Mouse (Mus musculus) heart, adult 11 months (tissue): ENCODE data around the gene Tmem59l.
A peak's percentile ranks its signal among the peaks of the same experiment; 100 is the strongest.

Source experiments
- DNase-seq: peaks from one replicate; pipeline ENCODE4 v3.0.0; 2022

Tmem59l gene

DNA sequence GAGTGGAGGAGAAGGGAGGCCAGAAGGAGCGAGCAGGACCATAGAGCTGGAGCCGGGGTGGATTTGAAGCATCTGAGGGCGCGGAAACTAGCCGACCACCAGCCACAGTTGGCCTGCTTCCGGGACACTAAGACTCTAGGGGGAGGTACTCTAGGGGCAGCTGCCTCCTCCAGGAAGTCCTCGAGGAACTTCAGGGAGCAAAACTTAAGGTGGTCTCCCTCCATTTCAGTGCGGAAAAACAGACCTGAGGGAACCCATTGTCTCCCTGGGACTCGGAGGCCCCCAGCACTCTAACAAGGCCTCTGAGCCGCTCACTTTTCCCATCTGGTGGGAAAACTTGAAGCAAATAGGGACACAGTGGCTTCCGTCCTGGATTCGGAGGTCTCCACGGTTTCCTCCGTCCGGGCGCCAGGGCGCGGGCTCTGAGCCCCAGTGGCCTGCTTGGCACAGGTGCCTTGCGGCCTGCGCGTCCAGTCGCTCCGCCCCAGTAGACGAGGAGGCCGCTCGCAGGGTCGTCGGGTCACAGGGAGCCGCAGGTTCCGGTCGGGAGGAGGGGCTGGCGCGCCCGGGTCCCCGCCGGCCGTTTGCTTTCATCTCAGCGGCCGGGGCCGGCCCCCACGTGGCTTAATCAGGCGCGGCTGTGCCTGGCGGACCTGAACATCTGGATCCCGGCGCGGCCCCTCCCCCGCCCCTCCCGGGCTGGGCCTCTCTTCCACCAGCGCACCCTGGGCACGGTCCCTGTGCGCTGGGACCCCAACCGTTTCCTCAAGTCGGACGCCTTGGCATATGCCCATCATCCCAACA, 1.0 kb upstream of the Tmem59l start:
- no peak for DNase-seq

DNA sequence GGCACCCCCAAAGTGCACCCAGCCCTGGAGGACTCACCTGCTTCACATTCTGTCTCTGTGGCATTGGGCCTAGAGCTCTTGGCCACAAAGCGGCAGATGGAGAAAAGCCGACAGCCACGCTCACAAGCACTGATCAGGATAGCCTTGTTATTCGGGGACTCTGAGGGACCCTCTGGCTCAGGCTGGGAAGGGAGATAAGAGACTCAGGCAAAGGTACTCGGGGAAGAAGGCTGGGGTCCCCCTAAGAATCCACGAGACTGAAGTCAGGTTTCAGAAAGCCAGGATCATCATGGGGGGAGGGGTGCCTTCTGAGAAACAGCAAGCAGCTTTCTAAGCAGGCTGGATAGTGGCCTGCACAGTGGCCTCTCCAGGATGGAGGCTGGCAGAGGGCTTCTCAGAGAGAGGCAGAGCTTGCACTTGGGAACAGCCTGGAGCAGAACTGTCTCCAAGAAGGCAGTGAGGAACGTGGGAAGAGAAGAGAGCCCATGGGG, 922 bp downstream of the Tmem59l start:
- DNase-seq: no peak

DNA sequence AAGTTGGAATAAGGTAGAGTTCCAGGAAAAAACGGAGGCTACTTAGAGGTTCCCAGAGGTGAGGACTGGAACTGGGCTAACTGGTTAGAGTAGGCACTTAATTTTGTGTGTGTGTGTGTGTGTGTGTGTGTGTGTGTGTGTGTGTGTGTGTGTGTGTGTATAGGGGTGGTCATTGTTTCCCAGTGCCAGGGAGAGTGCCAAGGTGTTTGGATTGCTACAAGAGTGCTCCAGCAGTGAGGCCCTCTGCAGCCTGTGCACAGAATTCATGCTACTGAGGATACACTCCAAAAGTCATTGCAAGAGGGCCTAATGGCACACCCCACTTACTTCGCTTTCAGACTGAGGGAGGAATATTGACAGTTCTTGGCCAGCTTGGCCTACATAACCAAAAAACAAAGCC, 4.2 kb downstream of the Tmem59l start:
- DNase-seq: no peak

DNA sequence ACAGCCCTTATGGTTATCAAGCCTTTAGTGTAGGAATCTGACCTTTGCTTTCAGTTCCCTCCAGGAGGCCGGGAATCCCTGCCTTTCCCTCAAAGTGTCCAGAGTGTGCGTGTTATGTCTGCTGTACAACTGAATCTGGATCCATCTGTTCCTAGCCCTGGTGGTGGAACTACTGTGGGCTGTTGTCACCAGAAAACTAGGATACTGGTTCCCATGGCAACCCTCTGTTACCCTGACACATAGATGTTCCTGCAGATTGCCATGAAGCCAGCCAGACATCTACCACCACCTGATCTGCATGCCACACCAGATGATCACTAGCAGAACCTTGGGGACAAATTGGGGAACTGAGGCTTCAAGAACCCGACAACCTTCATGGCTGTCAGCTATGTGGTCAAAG, 5.2 kb downstream of the Tmem59l start:
- DNase-seq: no peak

DNA sequence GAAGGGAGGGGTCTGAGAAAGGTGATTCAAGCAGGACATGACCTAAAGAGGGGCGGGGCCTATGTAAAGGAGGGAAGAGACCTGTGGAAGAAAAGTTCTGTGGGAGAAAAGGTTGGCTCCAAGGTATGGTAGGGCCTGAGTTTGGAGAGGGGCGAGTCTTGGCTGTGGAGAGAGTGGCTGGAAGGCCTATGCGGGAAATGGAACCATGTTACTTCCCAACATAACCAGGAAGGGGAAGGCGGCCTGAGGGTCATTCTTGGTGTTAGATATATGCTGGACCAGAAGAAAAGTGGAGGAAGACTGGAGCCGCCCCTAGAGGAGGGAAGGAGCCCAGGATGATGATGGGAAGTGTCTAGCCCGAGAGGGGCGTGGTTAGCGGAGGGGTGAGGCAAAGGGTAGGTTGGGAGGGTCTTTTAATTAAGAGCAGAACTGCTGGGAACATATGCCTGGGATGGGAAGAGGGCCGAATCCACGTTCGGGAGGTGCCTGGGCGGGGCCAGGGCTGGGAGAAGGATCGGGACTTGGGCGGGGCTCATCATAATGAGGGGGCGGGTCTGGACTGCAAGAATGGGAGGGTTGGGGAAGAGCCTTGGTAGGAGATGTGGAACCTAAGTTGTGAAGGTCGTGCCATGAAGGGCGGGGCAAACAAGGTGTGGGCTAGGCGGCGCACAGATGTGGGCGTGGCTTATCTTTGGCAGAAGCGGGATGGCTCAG, 9.7 kb downstream of the Tmem59l start:
- peak; percentile 93 for DNase-seq

DNA sequence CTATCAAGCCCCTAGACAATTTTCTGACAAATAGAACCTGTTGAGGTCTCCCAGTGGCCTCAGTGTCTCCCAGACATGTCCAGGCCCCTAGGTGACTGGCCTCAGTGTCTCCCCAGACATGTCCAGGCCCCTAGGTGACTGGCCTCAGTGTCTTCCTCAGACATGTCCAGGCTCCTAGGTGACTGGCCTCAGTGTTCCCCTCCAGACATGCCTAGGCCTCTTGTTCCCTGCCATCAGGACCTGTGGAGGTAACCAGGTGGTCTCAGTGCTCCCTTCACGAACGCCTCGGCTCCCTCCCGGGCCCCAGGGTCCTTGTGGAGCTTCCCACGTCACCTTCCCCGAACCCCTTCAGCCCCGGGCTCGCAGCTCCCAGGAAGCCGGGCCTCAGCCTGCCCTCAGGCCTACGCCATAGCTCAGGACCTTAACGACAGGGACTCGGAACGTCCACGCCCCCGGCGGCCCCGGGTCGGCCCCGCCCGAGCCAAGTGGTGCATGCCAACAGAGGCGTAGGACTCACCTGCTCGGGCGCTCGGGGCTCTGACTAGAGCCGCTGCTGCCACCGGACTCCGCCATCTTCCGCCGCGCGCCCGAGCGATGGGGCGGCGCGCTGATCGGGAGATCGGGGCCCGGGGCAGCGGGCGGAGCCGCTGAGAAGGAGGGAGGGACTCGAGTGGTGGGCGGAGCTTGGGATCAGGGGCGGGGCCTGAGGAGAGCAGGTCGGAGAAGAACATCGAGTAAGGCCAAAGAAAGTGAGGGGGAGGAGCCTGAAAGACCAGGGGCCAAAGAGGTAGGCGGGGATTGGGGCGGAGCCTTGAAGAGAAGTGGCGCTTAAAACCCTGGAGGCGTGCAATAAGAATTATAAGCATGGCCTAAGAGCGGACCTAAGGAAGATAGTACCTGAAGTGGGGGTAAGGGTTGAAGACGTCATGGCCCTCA, 10.6 kb downstream of the Tmem59l start, which contains the start of gene Klhl26:
Gene Klhl26, minus strand, starts transcription at position 636 of the 936 bp plus-strand sequence.
- peak; percentile 99 for DNase-seq

DNA sequence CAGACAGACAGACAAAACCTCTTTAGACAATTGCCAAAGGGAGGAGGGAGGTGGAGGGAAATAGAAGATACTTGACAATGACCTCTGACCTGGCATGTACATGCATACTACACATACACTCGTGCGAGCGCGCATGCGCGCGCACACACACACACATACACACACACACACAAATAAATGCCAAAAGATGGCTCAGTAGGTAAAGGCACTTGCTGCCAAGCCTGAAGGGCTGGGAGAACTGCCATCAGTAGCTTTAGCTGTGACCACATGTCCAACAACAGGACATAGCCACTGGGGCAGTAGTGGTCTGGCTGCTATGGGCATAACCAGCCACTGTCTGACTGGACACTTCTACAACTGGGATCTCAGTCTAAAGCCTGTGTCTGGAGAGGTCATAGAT, 15.3 kb downstream of the Tmem59l start:
- DNase-seq: no peak

DNA sequence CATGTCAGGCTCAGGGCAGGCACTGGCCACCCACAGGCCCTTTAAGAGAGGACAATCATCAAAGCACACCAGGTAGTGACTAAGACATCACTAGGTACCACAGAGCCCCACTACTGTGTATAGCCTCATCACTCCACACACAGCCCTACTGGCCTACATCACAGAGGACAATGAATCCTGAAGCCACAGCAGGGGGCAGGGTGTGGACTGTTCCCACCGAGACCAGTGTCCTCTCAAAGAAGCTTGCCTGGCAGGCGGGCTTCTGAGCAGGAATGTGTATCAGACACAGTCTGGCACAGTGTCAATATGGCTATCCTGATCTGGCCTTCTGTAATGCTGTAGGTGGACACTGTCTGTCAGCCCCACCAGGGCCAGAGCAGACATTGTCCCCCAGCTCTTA, 17.2 kb downstream of the Tmem59l start:
- DNase-seq: no peak

DNA sequence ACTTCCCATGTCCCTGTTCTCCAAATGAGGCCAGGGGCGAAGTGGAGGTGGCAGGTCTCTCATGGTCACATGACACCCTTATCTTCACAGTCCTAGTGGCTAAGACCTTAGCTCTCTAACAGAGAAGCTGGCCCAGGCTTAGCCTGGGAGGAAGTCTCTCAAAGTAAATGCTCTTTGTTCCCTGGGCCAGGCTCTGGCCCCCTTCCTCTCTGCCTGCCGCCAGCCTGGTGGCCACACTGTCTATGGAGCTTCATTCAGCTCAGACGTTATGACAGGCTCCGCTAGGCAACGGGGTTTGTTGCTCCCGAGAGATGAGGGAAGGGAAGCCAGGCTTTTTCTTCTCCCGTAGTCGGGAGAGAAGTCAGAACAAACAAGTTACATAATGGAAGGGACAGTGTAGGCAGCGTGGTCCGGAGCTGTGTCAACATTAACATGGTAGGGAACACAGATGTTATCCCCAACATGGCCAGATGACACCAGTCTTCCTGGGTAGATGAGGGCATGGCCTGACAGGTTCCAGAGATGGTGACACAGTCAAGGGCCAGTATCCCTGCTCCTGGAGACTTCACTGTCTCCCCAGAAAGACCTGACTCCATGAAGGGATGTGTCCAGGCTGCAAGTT, 17.8 kb downstream of the Tmem59l start:
- peak; percentile 96 for DNase-seq

DNA sequence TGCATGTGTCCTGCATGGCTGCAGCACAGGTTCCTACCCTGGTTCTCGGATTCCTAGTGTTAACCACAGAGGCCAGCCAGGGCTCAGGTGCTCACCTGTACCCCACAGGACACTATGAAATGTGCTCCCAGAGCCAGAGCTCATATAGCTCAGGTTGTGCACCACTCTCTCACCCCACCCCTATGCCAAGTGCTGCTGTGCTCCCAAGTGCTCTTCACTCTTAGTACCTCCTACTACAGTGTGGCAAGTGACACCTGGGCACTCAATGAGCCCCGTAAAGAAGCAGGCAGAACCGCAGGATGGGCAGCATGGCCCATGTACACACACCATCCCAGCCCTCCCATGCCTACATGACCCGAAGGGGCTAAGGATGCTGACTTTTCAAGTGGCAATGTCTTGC, 18.4 kb downstream of the Tmem59l start:
- DNase-seq: no peak

DNA sequence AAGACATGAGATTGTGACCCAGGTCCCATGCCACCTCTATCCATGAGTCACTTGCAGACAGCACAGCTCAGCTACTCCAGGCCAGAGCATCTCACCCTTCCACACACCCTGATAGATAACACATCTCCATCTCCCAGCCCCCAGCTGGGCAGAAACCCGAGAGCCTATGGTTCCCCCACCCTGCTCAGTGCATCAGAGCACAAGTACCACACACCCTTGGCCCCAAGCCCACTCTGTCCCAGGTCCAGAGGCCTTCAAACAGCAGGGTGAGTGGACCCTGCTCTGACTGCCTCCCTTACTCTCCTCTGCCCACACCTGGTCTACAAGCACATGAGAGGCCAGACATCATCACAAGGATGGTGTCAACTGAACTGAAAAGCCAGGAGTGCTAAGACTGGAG, 19.3 kb downstream of the Tmem59l start:
- peak; percentile 92 for DNase-seq

DNA sequence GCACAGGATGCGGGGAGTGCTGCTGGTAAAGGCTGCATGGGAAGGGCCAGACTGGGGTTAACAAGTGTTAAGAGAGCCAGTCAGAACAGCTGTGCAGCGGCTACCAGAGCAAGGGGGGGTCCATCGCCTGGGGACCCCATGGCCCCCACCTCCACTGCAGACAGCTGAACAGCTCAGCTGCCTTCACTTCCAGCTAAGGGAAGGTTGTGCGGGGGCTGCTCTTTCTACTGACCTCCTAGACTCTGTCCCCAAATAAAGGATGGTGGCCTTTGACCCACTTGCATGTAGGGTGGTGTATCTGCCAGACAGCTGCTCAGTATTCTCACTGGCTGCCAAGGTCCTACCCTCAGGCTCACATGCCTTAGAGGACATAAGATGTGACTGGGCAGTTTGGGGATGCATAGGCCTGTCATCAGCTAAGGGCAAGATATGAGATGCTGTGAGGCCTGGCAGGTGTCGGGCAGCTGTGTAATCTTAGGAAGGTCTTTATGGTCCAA, 19.9 kb downstream of the Tmem59l start:
- peak; percentile 98 for DNase-seq

DNA sequence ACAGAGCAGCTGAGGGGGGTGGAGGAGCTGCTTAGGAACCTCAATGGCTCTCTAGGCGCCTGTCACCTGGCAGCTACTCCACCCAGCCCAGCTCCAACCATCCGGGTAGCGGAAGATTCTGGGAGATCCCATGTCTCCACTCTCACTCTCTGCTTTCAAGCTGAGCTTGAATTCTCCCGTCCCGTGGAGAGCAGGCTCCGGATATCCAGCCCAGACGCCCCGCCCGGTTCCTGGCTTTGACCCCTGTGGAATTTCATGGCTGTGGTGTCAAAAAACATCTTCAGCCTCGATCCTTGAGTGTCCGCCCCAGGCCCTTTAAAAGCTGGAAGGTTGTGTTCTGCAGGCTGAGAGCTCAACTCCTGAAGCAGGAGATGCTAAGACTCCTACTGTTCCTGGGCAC, 20.4 kb downstream of the Tmem59l start:
- peak; percentile 97 for DNase-seq

DNA sequence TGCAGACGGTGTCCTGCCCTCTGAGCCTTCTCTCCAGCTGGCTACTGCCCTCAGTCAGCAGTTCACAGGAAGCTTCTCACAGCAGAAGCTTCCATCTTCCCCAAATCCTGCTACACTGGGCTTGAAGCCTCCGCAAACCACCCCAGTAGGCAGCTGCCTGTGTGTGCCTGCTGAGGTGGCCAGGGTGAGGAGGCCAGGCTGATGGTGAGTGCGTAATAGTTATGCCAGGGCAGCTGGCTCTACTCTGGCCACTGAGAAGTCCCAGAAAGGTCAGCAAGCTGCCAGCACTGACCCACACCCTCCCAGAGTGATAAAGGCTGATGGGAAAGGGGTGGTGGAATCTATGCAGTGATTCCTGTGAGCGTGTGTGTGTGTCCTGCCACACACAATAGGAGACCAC, 20.9 kb downstream of the Tmem59l start:
- peak; percentile 95 for DNase-seq

DNA sequence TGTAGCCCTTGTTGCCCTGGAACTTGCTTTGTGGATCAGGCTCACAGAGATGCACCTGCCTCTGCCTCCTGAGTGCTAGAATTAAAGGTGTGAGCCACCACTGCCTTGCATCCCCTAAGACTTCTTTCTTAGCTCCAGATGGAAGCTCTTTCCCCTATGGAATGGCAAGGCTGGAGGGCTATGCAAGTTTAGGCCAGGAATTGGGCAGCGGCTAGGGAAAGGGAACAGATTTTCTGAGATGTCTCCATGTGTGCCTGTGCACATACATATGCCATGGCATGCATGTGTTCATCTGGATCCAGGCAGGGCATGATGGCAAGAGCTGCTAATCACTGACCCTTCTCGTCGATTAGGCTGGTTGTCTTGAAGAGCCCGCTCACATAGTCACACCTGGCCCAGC, 21.5 kb downstream of the Tmem59l start:
- peak; percentile 91 for DNase-seq

DNA sequence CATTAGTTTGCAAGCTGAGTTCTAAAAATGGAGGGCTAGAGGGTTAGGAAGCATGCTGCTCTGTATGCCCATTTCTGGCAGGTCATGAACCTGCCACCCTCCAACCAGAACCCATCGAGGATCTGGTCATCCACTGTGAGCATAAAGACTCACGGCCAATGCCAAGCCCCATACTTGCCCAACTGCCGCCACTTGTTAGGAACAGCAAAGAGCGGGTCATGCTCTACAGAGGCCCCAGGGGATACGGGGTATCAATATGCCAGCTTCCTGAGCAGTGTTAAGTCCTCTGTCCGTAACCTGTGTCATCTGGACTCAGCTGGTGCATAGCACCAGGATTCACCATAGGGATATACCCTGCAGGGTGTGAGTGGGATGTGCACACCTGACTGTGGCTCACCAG, 23.0 kb downstream of the Tmem59l start:
- DNase-seq: peak; percentile 91

DNA sequence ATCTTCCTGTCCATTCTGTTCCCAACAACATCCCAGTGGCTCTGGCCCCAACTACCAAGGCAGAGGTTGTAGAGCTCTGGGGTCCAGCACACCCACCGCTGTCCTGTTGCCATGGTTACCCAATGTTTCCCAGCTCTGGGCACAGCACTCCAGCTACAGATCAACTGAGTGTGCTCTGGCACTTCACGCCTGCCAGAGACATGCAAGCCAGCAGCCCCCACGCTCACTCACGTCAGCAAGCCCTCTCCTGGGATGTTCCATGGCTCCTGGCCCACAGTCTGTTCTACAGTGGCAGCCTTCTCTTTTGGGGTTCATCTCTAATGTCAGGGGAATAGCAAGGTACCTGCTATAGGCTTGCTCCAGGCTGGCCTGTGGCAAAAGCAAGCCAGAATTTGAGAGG, 23.9 kb downstream of the Tmem59l start:
- DNase-seq: peak; percentile 96

DNA sequence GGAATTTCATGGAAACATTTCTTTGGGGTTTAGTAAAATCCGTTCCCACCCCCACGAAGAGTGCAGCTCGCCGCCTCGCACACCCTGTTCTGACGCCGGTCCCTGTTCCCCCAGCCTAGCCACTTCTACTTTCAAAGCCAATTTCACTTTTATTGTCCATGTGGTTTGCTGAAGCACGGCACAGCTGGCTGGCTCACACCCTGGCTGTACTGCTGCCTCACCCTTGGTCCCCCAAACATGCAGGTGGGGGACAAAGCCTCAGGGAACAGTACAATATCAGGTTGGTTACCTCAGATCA, 24.7 kb downstream of the Tmem59l start:
- DNase-seq: peak; percentile 95

DNA sequence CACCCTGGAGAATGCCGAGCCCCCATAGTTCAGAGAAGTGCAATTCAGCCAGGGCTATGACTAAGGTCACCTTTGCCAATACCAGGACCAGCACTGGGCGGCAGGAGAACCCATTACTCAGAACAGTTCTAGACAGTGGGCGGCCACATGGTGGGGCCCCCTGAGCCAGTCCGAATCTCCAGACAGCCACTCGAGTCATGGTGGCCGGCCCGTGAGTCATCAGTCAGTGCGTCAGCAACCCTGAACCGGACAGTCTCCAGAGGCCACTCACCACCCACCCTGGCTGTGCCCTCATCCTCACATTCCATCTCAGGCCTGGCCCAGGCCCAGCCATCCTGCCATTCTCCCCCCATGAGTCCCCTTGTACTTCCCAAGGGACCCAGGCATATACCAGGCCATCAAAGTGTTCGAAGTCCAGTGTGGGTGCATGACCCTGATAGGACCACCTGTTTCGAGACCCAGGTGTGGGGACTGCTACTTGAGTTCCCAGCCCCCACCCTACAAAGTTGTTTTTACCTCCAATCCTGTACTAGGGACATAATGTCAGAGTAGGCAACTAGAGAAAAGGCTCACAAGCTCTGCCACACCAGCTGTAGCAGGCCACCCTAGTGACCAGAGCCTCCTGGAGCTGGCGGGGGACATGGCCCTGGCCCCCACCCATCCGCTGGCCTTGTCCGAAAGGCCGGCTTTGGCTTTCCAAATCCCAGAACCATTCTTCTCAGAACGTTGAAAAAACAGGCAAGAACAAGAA, 25.2 kb downstream of the Tmem59l start:
- peak; percentile 95 for DNase-seq

DNA sequence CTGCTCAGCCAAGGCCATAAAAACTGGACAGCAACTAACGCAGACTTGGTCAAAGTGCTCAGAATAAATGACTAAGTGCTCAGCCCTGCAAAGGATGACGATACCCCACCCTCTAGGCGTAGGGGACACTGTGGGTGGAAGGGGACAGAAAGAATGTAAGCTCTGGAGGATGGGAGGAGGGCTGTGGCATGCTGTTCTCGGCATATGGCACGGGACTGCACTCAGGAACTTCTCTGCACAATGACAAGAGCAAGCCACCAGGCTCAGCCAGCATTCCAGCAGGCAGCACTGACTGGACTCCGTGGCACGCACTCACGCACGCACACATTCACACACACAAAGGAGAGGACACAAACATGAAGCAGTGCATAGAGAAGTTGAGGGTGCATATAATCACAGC, 26.6 kb downstream of the Tmem59l start:
- no peak for DNase-seq

DNA sequence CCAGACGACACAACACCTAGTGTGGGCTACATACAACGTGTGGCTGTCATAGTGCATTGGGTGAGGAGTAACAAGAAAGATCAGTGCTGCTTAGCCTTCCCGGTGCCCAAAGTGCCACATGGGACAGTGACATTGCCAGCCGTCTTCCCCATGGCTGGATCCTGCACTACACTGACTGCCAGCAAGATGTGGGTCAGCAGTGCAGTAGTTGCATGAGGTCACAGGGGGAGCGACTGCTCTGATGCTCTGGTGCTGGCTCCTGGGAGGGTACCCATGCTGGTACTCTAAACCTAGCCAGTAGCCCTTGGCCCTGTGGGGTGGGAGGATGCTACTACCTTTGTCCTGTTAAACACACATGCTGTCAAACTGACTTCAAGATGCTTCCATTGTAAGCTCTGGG, 27.0 kb downstream of the Tmem59l start:
- DNase-seq: peak; percentile 92

DNA sequence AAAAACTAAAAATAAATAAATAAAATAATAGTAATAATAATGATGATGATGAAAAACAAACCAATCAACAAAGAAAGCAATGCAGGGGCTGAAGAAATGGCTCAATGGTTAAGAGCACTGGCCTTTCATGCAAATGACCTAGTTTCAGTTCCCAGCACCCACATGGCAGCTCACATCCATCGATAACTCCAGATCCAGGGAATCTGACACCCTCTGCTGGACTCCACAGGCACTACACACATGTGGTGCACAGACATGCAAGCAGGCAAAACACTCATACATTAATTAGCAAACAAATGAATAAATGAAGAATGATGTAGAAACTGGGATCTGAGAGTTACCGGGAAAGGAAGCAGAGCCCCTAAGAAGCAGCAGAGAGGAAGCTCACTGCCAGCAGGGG, 27.5 kb downstream of the Tmem59l start:
- DNase-seq: no peak
